Mouse (Mus musculus): ENCODE measurements around the gene Asb3.
"Not testable (repeated sequence)": the region's sequence is repeated elsewhere in the genome, so short reads cannot be mapped to it uniquely, and the experiment has no call there.

Asb3 gene

GRCm38 (mm10) chr11:31001169-31001908 is 116.1 kb downstream of the Asb3 start:
- DNase-seq: no peak

GRCm38 (mm10) chr11:31009668-31010067 is 124.5 kb downstream of the Asb3 start:
- DNase-seq: not testable (repeated sequence)

- DNase-seq: not testable (repeated sequence)
These were observed 132.2 kb downstream of the Asb3 start for GRCm38 (mm10) chr11:31017466-31017865.

- DNase-seq: no peak
These were observed 149.7 kb downstream of the Asb3 start for GRCm38 (mm10) chr11:31034958-31035357.

- DNase-seq: no peak
These were observed 204.8 kb downstream of the Asb3 start for GRCm38 (mm10) chr11:31089973-31090372.

- no peak for DNase-seq
These were observed 205.3 kb downstream of the Asb3 start for GRCm38 (mm10) chr11:31090478-31090978.

GRCm38 (mm10) chr11:31099519-31099918 is 214.3 kb downstream of the Asb3 start:
- DNase-seq: peak; percentile 39

- no peak for DNase-seq
These were observed 217.0 kb downstream of the Asb3 start for GRCm38 (mm10) chr11:31102188-31102587.

GRCm38 (mm10) chr11:31105364-31105763 is 220.1 kb downstream of the Asb3 start:
- no peak for DNase-seq

GRCm38 (mm10) chr11:31126964-31127363 is 241.7 kb downstream of the Asb3 start:
- DNase-seq: not testable (repeated sequence)

- not testable (repeated sequence) for DNase-seq
These were observed 248.5 kb downstream of the Asb3 start for GRCm38 (mm10) chr11:31133726-31134125.

GRCm38 (mm10) chr11:31134824-31135223 is 249.6 kb downstream of the Asb3 start:
- DNase-seq: not testable (repeated sequence)

- not testable (repeated sequence) for DNase-seq
These were observed 253.2 kb downstream of the Asb3 start for GRCm38 (mm10) chr11:31138394-31138793.

Measured in cerebellum, adult 11 months (tissue).